Mouse (Mus musculus): ENCODE results near the gene Trip12.

Trip12 gene

DNA sequence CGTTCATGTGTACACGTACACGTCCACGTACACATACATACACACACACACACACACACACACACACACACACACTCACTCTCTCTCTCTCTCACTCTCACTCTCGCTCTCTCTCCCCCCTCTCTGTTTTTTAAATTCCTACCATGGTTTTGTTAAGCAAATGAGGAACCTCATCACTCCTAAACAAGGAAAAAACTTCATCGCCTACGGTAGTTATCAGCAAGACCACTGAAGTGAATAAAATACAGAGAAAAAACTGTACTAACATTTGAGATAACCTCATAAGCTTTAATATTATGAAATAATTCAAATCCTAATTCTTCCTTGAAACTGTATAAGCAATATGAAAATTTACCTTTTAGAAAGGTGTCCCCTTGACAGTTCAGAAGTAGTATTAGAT, 45.0 kb downstream of the Trip12 start:
- DNase-seq (ENCODE audit: extremely low read depth, low read depth, low spot score) = no peak

DNA sequence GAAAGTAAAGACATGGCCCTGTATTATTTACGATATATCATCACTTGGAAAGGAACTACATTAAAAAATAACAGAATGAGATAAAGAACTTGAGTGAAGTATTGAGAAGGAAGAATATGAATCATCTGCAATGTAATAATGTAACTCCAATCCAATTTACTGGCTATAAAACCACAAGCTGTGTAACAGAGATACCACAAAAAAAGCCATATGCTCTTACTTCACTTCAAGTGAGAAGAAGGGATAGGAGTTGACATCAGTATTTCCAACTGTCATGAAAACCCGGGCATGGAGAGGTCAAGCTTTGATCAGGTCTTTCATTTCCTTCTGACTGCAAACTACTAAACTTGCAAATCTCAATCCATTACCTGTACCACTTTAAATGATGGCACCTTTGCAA, 48.9 kb downstream of the Trip12 start:
- DNase-seq (ENCODE audit: extremely low read depth, low read depth, low spot score) = no peak

DNA sequence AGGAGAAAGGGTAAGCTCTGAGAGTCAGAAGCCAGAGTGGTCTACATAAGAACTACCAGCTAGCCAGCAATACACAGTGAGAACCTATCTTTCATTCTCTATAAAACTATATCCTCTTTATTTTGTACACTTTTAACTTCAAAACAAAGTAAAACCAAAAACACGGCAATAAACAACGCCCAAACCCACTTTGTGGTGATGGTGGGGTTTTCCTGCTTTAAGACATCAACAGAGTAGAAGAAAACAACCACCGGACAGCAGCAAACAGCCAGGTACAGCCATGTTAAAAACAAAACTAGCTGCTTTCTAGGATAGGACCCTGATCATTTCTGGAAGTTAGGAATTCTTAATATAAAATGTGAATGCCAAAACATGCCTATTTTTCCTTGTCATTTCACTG, 59.7 kb downstream of the Trip12 start:
- no peak for DNase-seq (ENCODE audit: extremely low read depth, low read depth, low spot score)

DNA sequence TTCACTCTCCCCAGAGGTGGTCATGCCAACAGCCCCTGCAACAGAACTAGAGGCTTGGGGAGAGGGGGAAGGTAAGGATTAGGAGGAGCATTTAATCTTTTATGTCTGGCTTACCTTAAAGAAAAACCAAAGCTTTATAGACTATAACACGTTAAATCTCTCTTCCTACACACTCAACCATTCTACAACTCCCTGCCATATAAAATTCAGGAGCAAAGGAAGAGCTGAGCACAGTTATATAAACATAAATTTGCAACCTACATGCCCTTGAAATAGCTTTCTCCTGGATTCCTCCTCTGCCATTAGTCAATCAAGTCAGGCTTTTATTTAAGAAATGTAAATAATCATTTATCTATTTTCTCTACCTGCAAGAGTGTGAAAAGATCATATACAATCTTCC, 62.9 kb downstream of the Trip12 start:
- DNase-seq (ENCODE audit: extremely low read depth, low read depth, low spot score) = no peak

DNA sequence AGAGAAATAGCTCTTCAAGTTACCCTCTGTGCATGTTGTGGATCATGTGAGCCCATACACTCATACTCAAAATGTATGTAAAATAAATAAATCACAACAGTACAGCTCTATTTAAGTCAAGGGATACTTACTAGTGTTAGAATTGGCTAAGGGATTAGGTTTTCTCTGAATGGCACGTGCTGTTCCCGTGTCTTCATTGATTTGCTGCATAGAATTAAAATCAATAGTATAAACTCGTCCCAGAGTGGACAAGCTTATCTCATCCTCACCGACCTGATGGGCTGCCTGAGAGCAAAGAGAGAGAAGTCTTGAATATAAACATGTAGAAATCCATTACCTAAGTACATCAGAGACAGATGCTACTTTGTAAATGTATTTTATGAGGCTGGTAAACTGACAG, 81.5 kb downstream of the Trip12 start:
- DNase-seq (ENCODE audit: extremely low read depth, low read depth, low spot score) = no peak

DNA sequence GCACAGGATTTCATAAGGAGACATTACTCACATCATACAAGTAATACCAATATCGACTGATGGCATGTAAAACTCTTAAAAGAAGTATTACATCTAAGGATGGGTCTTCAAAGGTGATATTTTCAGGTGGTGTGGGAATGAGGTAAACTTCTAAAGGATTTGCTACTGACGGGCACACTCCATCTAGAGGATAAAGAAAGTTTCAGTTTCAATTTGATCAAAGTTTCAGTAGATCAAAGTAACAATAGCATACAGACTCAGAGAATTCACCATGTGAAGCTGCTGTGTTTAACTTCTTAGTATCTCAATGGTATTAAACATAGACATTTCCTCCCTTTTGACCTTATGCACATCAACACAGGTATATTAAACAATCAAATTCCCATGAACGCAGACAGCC, 98.2 kb downstream of the Trip12 start:
- DNase-seq (ENCODE audit: extremely low read depth, low read depth, low spot score) = no peak

DNA sequence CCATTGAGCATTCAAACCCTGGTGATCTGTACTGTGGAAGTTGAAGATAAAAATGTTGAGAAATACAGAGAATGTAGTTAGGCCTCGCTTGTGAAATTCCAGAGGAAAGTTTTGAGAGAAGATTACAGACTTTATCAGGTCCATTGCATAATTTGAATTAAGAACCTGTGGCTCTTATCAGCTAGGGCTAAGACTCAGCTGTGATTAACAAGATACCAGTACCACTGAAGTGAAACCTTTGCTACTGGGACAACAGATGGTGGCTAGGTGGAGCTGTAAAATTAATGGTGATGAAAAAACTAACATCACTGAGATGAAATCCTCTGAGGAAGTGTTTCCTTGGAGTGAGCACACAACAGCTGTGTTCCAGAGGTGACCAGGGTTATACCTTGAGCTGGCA, 100.2 kb downstream of the Trip12 start:
- DNase-seq (ENCODE audit: extremely low read depth, low read depth, low spot score) = no peak

DNA sequence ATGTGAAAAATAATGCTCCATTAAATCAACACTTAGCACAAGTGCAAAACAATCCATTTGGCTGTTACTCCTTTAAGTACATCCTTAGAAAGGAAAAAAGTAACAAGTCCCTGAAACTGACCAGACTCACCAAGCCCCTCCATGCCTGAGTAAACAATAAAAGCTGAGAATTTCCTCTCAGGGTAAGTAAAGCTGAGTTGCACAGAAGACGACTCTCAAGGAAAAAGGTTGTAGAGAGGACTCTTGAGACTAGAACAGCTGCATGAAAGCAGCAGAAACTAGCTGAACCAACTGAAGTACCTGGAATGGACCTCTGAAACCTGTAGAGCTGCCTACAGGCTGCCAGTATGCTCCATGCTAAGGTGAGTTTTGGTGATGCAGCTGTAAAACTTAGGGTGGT, 103.2 kb downstream of the Trip12 start:
- DNase-seq (ENCODE audit: extremely low read depth, low read depth, low spot score) = no peak

DNA sequence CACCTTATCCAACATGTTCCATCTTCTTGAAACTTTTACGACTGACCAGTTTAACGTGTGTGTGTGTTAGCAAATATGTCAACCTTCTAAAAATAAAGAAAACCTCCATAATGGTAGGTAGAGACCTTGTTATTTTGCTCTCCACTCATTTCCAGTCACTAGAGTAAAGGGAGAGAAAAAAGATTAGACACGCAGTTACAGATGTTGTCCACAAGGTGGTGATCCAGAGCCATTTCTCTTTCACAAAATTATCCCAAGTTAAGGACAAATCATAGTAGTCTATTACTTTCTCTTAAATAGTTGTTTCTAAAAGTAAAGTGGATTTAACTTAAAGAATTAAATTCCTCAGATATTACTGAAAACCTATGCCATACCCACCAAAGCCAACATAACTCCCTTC, 106.5 kb downstream of the Trip12 start:
- no peak for DNase-seq (ENCODE audit: extremely low read depth, low read depth, low spot score)

DNA sequence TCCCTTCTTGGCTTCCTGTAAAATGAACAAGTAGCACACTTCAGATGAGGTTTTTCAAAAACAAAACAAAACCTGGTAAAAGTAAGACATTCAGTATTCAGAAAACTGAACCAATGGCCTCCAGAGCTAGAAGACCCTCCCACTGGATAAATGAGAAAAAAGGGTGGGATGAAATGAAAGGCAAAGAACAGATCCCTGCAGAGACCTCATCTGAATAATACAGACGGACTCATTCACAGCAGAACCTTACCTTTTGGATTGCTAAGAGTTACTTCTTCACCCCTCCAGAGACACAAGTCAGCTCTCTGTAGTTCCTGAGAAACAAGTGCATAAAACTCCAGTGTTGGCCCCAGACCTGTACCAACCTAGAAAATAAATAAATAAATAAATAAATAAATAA, 108.6 kb downstream of the Trip12 start:
- no peak for DNase-seq (ENCODE audit: extremely low read depth, low read depth, low spot score)

DNA sequence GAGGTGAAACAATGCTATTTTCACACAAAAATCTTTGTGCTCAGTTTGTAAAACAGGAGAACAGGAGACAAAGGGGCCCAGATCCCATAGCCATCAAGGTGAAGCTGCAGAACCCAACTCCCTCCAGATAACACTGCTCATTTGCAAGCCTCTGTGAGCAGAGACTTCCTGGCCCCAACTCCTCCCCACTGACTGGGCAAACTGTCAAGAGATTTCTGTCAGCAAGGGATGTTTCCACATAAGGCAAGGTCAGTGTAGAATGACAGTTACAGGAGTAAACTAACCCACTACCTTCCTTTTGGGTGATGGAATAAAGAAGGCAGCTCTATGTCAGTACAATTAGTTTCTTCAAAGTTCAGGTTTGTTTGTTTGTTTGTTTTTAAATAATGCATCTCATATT, 117.5 kb downstream of the Trip12 start:
- DNase-seq (ENCODE audit: extremely low read depth, low read depth, low spot score) = no peak

DNA sequence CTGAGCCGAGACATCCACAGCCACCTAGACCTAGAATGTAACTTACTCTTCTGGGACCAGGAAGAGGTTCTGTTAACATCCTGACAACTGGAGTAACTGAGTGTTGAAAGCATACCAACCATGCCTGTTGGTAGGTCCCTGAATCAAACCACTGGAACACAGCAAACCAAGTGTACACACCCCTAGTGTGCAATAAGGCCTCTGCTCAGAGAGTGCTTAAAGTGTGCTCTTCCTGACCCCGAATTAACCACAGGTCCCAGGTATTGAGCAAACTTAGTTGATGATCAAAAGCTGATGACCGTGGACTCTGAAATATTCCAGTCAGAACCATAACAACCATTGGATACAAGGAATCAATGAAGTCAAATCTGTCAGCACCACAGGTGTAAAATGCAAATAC, 117.9 kb downstream of the Trip12 start:
- no peak for DNase-seq (ENCODE audit: extremely low read depth, low read depth, low spot score)

DNA sequence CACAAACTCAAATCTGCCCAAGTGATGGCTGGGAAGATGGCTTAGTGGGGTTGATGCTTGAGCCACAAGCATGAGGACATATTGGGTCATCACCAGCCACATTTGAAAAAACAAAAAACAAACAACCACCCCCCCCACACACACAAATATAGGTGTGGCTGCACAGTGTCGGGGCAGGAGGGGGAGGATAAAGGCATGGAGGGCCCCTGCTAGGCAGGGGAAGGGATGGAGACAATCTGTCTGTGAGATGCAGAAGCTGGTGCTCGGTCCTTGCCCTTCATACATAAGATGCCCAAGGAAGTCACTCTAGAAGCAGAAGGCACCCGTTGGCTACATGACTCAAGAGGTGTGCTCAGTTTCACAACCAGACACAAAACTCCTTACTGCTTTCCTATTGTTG, 118.4 kb downstream of the Trip12 start:
- DNase-seq (ENCODE audit: extremely low read depth, low read depth, low spot score) = no peak

DNA sequence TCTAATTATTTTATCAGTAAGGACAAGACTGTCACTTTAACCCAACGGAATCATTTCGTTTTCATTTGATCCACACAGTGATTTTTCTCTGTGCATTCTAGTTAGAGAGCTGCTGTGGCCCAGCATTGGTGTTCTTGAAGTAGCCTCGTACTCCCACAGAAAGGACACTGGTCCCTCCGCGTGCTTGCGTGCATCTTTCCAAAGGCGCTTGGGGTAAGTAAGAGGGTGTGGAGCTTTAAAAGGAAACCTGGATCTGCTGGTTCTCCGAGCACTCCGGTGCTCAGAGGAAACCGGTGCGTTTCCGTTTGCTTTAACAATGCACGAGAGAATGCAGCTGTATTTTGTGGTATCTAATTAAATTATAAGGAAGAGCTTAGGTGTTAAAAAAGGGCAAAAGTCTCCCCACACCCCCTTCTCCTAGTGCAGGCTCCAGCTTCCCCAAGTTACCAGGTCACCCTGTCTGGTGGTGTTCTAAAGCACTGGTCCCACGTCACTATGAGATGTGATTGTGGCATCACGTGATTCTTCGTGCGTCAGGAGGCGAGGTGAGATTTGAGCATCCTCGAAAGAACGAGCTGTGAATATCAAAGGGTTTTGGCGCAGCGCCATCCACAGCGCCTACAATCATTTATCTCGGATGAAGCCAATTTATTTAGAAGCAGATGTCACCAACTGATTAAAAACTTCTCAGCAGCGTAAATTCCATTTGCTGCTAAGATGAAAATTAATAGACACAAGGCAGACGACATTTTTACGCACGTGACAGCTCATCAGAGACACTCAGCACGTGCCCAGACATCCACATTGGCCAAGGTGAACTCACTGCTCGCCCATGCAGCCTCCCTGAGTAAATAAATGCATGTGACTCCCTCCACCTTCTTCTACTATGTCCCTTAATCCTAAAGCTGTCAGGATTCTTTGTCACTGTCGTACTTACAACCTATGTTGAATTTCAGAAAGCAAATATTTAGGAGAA, 130.2 kb downstream of the Trip12 start:
- no peak for DNase-seq (ENCODE audit: extremely low read depth, low read depth, low spot score)

DNA sequence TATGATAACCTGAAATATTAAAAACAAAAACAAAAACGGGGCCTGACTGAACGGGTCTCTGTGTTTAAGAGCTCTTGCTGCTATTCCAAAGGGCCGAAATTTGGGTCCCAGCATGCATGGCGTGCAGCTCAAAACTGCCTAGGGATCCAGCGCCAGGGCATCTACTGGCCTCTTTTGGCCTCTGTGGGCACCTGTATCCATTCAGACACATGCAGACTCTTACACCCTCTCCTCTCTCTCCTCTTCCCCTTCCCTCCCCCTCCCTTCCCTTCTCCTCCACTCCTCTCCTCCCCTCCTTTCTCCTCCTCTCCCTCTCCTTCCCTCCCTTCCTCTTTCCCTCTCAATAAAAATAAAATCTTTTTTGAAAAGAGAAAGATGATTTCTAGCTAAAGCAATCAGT, 130.9 kb downstream of the Trip12 start:
- no peak for DNase-seq (ENCODE audit: extremely low read depth, low read depth, low spot score)

DNA sequence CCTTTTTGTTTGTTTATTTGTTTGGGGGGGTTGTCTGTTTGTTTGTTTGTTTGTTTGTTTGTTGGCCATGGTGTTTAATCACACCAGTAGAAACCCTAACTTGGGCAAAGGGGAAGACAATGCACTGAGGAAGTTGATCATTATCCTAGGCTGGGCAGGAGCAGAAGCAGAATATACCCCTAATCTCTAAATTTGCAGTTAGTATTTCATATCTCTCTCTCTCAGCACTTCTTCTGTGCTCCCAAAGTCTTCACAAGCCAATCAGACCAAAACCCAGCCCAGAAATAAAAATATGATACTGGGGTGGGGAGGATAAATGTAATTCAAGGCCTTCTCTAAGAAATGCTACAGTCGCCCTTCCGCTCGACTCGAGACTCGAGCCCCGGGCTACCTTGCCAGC, 140.1 kb downstream of the Trip12 start:
- DNase-seq (ENCODE audit: extremely low read depth, low read depth, low spot score) = no peak

DNA sequence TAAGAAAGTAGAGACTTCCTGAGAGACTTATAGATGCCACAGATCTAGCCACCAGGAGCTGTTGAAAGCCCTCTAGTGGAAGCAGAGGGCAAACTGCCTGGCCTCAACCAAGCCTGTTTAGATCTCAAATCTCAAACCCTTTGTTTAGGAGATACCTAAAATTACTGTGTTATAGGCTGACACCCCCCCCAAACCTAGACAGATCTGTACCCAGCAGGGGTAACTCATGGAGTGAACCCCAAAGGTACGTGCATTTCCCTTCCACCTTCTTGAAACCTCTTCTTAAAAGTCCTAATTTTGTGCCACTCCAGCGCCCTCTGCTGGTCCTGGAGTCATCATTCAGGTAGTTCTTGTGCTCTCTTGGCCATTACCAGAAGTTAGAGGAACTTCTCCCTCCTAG, 143.2 kb downstream of the Trip12 start:
- DNase-seq (ENCODE audit: extremely low read depth, low read depth, low spot score) = no peak

DNA sequence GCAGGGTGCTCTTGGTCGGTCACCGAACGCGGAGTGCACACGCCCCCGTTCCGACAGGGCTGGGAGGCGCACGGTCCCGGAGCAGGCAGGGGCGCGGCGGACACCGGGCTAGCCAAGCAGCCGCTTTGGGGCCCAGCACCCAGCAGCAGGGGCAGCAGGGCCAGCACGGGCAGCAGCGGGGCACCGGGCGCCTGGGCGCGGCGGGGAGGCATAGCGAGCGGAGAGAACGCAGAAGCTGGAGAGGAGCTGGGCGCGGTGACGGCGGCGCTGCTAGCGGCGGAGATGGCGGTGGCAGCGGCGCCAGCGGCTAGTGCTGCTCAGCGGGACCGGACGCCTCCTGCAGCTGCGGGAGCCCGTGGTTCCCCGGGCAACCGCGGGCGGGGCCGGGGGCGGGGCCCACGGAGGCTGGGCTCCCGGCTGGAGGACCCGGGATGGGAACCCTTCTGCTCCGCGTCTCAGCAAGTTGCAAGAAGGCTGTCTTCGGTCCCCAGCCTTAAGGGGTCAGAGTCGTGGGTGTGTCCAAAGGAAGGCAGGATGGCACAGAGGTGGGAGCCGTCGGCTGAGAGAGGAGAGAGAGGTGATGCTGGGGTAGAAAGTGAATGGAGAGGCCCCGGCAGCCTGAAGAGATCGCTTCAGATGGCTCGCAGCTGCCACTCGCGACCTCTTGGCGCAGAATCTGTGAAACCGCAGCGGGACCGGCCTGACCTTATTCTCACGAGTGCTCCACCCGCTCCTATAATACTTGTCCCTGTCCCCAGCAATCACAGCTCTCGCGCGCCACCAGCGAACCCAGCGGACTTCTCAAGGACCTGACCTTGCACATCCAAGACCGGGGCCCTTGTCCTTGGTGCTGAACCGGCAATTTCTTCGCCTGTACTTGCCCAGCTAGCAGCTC, 144.6 kb downstream of the Trip12 start, which contains the start of gene Dner:
Dner (minus strand) TSS at position 705 of the 895 bp plus-strand sequence.
- DNase-seq (ENCODE audit: extremely low read depth, low read depth, low spot score) = no peak

DNA sequence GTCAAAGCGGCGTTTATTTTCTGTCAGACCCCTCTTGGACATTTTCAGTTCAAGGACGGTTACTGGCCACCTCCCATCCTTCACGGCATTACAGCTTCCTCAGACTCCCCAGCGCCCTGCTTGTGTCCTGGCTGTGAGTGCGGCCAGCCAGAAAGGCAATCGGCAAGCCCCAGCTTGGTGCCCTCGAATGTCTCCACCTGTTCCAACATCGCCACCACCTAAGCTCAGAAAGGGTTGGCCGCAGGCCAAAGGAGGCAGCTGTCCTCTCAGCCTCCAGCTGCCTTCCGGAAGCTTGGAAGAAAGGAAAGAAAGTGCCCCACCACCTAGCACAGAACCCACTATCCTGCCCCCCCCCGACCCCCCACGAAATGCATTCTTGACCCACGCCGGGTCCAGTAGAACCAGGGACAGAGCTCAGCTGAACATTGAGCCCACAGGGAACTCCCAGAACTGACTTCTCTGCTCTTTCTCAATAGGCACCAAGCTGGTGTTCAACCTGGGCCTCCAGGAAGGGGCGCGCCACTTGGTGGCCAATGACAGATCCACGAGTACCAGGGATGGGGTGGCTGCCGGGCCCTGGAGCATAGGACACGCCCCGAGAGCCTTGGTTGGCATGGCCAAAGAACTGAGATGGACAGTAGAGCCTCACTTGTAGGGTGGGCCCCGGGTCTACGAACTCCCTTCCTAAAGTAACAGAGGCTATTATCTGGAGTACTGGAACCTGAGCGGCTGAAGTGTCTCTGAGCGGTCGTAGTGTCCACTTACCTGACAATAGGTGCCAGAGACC, 145.4 kb downstream of the Trip12 start:
- DNase-seq (ENCODE audit: extremely low read depth, low read depth, low spot score) = no peak

DNA sequence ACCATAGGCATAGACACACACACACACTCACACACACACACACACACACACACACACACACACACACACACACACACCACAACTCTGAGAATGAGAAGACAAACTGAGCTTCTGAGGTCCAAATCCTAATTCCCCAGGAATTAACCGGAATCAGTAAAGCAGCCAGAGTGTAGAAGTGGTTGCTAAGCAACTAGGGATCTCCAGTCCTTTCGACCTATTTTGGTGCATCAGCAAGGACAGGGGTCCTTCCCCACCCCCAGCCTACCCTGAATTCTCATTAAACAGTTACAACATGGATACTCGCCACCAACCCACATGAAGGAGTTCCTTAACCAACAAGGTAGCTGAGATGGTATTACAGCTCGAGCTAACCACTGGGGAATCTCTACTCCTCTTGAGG, 162.4 kb downstream of the Trip12 start:
- DNase-seq (ENCODE audit: extremely low read depth, low read depth, low spot score) = no peak
